Mouse (Mus musculus) embryonic facial prominence, embryonic 15.5 days (tissue): ENCODE results near the gene C5ar1. TPM values are rescaled to one million over a fixed set of nuclear protein-coding genes. Genes with fewer than 3 reads are reported as not detected.

Experiments
- ATAC-seq: fragments of 200-750 bp; cut with Nextera tagmentation; 2 replicates; pipeline ENCODE4 v1.8.0; 2017; ENCODE audit warnings: low read depth, moderate TSS enrichment; ENCODE audit not compliant: insufficient number of reproducible peaks, low FRiP score, low TSS enrichment
- H3K27ac ChIP-seq: fragments of 300-500 bp; sonication (generic); replicated peaks from 2 replicates; pipeline ENCODE4 v1.5.1; 2015; ENCODE audit warnings: mild to moderate bottlenecking, inconsistent platforms
- H3K27me3 ChIP-seq: fragments of 300-500 bp; sonication (generic); 2 replicates; pipeline ENCODE4 v1.6.1; 2015; ENCODE audit warnings: inconsistent platforms
- H3K36me3 ChIP-seq: fragments of 300-500 bp; sonication (generic); 2 replicates; pipeline ENCODE4 v1.6.1; 2015; ENCODE audit warnings: mild to moderate bottlenecking, inconsistent platforms
- H3K4me1 ChIP-seq: fragments of 300-500 bp; sonication (generic); 2 replicates; pipeline ENCODE4 v1.6.1; 2015; ENCODE audit warnings: inconsistent platforms
- H3K4me2 ChIP-seq: fragments of 300-500 bp; sonication (generic); replicated peaks from 2 replicates; pipeline ENCODE4 v1.6.1; 2015; ENCODE audit warnings: mild to moderate bottlenecking, inconsistent platforms
- H3K4me3 ChIP-seq: fragments of 300-500 bp; sonication (generic); replicated peaks from 2 replicates; pipeline ENCODE4 v1.5.1; 2015; ENCODE audit warnings: mild to moderate bottlenecking, inconsistent platforms
- H3K9ac ChIP-seq: fragments of 300-500 bp; sonication (generic); 2 replicates; pipeline ENCODE4 v1.6.1; 2015; ENCODE audit warnings: inconsistent platforms
- H3K9me3 ChIP-seq: fragments of 300-500 bp; sonication (generic); replicated peaks from 2 replicates; pipeline ENCODE4 v1.6.1; 2016; ENCODE audit warnings: inconsistent platforms
- WGBS: fragments of 180-500 bp; shearing (Covaris S2); methylation state at CpG from one replicate; pipeline ENCODE4 v1.1.7; 2015; 5-methylcytosine and 5-hydroxymethylcytosine counted together
- polyA plus RNA-seq: library from polyadenylated mRNA; unstranded; fragments of >200 nt; fragmentation: Nextera tagmentation; extraction: Ambion mirVana; gene quantifications from 2 replicates; pipeline ENCODE4 v1.2.1, GENCODE M21; 2015

C5ar1 gene
- polyA plus RNA-seq, 1 experiment from 2014 or later, result 4.4 TPM

GRCm38 (mm10) chr7:16221582-16222272 is 37.6 kb downstream of the C5ar1 start, which contains the start of gene Dhx34:
Gene Dhx34, minus strand, starts transcription at chr7:16222037.
- Histone ChIP-seq H3K4me1 (peaks cover 10% of the 10 kb centered on the region), H3K4me2 (peak within 1 kb of the TSS; percentile 70), H3K27ac (peak within 1 kb of the TSS; percentile 90), H3K4me3 (peak within 1 kb of the TSS; percentile 70), H3K9ac (peak within 1 kb of the TSS; percentile 87), H3K27me3 (no peaks in the 10 kb centered on the region), H3K9me3 (no peaks in the 10 kb centered on the region), H3K36me3 (peaks cover 14% of the 10 kb centered on the region)
- 1% methylated on average over 34 of the region's 34 CpGs for WGBS
- peak; percentile 92 for ATAC-seq

DNA sequence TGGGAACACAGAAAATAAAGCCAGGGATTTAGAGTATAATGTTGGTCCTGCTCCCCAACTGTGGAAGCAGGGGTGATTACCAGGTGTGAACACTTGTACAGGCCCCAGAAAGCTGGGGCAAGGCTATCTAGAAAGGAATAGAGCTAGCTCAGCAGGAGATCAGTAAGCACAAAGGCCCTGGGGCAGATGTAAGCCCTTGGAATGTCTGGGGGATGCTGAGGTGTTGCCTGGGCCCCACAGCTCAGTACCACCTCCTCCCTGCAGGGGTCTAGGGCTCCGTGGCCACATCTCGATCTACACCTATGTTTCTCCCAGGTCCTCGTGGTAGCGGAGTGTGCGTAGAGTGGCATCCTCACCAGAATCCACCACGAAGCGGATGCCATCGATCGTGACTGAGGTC is 45.4 kb downstream of the C5ar1 start:
- no peak overlapping the region for H3K4me3 ChIP-seq
- H3K36me3 ChIP-seq, result peaks cover 78% of the 10 kb centered on the region
- H3K9ac ChIP-seq, result no peak overlapping the region
- no peak for ATAC-seq
- no peak overlapping the region for H3K4me2 ChIP-seq
- no peaks in the 10 kb centered on the region for H3K9me3 ChIP-seq
- no peaks in the 10 kb centered on the region for H3K4me1 ChIP-seq
- 86% methylated on average over 9 of the region's 9 CpGs for WGBS
- H3K27ac ChIP-seq, result no peak overlapping the region
- H3K27me3 ChIP-seq, result no peaks in the 10 kb centered on the region

DNA sequence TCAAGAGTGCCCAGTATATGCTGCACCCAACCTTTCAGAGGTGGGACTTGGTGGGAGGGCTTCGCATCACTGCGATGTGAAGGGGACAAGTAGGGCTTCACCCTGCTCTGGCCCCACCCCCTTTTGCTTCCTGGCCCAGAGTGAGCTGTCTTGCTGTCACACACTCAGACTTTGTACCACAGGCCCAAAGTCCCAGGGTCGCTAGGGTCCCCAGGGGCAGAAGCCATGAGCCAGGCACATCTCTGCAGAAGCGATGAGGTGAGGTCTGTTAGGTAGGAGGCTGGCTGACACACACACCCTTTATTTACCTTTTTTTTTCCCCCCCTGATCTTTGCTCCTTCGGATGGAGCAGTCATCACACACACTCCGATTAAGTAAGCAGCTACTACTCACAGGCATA is 46.1 kb downstream of the C5ar1 start:
- Histone ChIP-seq H3K9me3 (no peaks in the 10 kb centered on the region), H3K4me1 (no peaks in the 10 kb centered on the region), H3K36me3 (peaks cover 79% of the 10 kb centered on the region), H3K27me3 (no peaks in the 10 kb centered on the region), H3K27ac (no peak overlapping the region), H3K4me3 (no peak overlapping the region), H3K4me2 (no peak overlapping the region), H3K9ac (no peak overlapping the region)
- 88% methylated on average over 6 of the region's 6 CpGs for WGBS
- ATAC-seq, result no peak

DNA sequence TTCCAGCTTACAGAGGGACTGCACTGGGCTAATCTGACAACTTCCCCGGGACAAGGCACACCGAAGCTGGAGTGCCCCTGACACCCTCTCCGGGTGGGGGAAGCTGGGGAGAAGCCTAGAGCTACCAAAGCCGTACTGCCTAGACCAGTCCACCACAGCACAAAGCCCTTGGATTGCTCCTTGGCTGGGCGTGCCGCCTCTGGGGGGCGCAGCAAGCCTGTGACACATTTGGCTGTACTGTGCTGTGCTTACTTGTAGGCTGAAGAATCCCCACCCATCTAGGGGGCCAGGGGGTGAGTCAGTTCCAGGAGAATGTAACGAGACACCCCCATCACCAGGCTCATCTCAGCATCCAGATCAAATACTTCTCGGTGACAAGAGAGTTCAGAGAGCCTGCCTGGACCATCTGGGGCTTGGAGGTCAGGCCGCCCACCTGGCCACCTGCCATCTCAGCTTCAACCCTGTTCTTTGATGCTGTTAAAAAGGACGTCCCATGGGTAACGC is 48.4 kb downstream of the C5ar1 start:
- Histone ChIP-seq H3K27ac (no peak overlapping the region), H3K9me3 (no peaks in the 10 kb centered on the region), H3K4me2 (no peak overlapping the region), H3K9ac (no peak overlapping the region), H3K4me1 (no peaks in the 10 kb centered on the region), H3K36me3 (peaks cover 65% of the 10 kb centered on the region), H3K4me3 (no peak overlapping the region), H3K27me3 (no peaks in the 10 kb centered on the region)
- peak; percentile 27; the same call in 1 of the 2 replicates for ATAC-seq
- WGBS, result 67% methylated on average over 12 of the region's 12 CpGs

GRCm38 (mm10) chr7:16208781-16209665 is 50.3 kb downstream of the C5ar1 start:
- Histone ChIP-seq H3K27ac (no peak overlapping the region), H3K27me3 (no peaks in the 10 kb centered on the region), H3K4me2 (no peak overlapping the region), H3K4me3 (no peak overlapping the region), H3K4me1 (no peaks in the 10 kb centered on the region), H3K36me3 (peaks cover 59% of the 10 kb centered on the region), H3K9me3 (no peaks in the 10 kb centered on the region), H3K9ac (no peak overlapping the region)
- 78% methylated on average over 21 of the region's 21 CpGs for WGBS
- ATAC-seq, result no peak

DNA sequence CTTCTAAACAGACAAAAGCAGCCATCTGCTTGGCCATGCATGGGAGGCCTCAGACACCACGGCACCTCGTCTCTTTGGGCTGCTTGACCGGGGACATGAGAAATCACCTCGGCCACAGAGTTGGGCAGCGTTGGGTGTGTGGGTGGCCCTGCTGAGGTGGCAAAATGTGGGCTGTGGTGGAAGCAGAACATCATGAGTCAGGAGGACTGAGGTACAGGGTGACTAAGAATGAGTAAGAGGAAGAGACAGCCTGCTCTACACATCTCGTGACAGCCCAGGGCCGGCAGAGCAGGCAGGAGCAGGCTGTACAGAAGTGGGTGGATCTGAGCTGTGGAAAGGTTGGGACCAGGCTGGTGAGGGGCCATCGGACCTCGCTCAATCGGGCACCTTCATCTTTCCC is 51.8 kb downstream of the C5ar1 start:
- Histone ChIP-seq H3K4me2 (no peak overlapping the region), H3K36me3 (peaks cover 59% of the 10 kb centered on the region), H3K9ac (no peak overlapping the region), H3K27ac (no peak overlapping the region), H3K9me3 (no peaks in the 10 kb centered on the region), H3K4me1 (no peaks in the 10 kb centered on the region), H3K27me3 (no peaks in the 10 kb centered on the region), H3K4me3 (no peak overlapping the region)
- ATAC-seq, result no peak
- whole genome bisulfite sequencing, result 80% methylated on average over 10 of the region's 10 CpGs

GRCm38 (mm10) chr7:16207076-16207475 is 52.3 kb downstream of the C5ar1 start:
- H3K27ac ChIP-seq, result no peak overlapping the region; the same call in 1 of the 2 replicates
- H3K36me3 ChIP-seq, result peaks cover 61% of the 10 kb centered on the region
- H3K9ac ChIP-seq, result no peak overlapping the region
- no peak for ATAC-seq
- WGBS, result 83% methylated on average over 7 of the region's 7 CpGs
- no peaks in the 10 kb centered on the region for H3K27me3 ChIP-seq
- H3K4me3 ChIP-seq, result no peak overlapping the region
- H3K4me2 ChIP-seq, result no peak overlapping the region
- no peaks in the 10 kb centered on the region for H3K4me1 ChIP-seq
- no peaks in the 10 kb centered on the region for H3K9me3 ChIP-seq

GRCm38 (mm10) chr7:16204791-16205190 is 54.5 kb downstream of the C5ar1 start:
- 70% methylated on average over 9 of the region's 9 CpGs for WGBS
- Histone ChIP-seq H3K36me3 (peaks cover 61% of the 10 kb centered on the region), H3K9ac (no peak overlapping the region), H3K4me3 (no peak overlapping the region), H3K27me3 (no peaks in the 10 kb centered on the region), H3K27ac (no peak overlapping the region), H3K4me2 (no peak overlapping the region), H3K9me3 (no peaks in the 10 kb centered on the region), H3K4me1 (no peaks in the 10 kb centered on the region)
- ATAC-seq, result no peak

GRCm38 (mm10) chr7:16203505-16203903 is 55.8 kb downstream of the C5ar1 start:
- 86% methylated on average over 13 of the region's 13 CpGs for WGBS
- H3K4me3 ChIP-seq, result no peak overlapping the region
- no peaks in the 10 kb centered on the region for H3K4me1 ChIP-seq
- H3K9me3 ChIP-seq, result no peaks in the 10 kb centered on the region
- H3K36me3 ChIP-seq, result peaks cover 64% of the 10 kb centered on the region
- ATAC-seq, result no peak
- H3K27me3 ChIP-seq, result no peaks in the 10 kb centered on the region
- no peak overlapping the region for H3K9ac ChIP-seq
- no peak overlapping the region for H3K27ac ChIP-seq
- no peak overlapping the region for H3K4me2 ChIP-seq

- Histone ChIP-seq H3K4me2 (no peak overlapping the region), H3K27ac (no peak overlapping the region), H3K4me1 (no peaks in the 10 kb centered on the region), H3K4me3 (no peak overlapping the region), H3K9me3 (no peaks in the 10 kb centered on the region), H3K9ac (no peak overlapping the region), H3K27me3 (no peaks in the 10 kb centered on the region), H3K36me3 (peaks cover 67% of the 10 kb centered on the region)
- WGBS, result 80% methylated on average over 15 of the region's 15 CpGs
- no peak for ATAC-seq
These were observed 56.4 kb downstream of the C5ar1 start for GRCm38 (mm10) chr7:16202756-16203504.

GRCm38 (mm10) chr7:16201136-16201535 is 58.2 kb downstream of the C5ar1 start:
- 73% methylated on average over 6 of the region's 6 CpGs for WGBS
- H3K27me3 ChIP-seq, result no peaks in the 10 kb centered on the region
- peaks cover 84% of the 10 kb centered on the region for H3K36me3 ChIP-seq
- H3K4me2 ChIP-seq, result no peak overlapping the region
- H3K9me3 ChIP-seq, result no peaks in the 10 kb centered on the region
- no peak overlapping the region for H3K4me3 ChIP-seq
- H3K9ac ChIP-seq, result no peak overlapping the region
- H3K27ac ChIP-seq, result no peak overlapping the region
- no peaks in the 10 kb centered on the region for H3K4me1 ChIP-seq
- ATAC-seq, result no peak
